Mouse (Mus musculus) olfactory bulb, adult 2 months (tissue): ENCODE data around the gene Fam19a5.

ENCODE experiments used
- CTCF ChIP-seq: fragments of 200-500 bp; IDR thresholded peaks from 2 replicates; pipeline ENCODE4 v1.5.1; 2012; ENCODE audit warnings: low read depth, mild to moderate bottlenecking, low read length, moderate library complexity; ENCODE audit not compliant: insufficient read depth
- POLR2A ChIP-seq: fragments of 200-500 bp; IDR thresholded peaks from 2 replicates; pipeline ENCODE4 v1.6.1; 2012; ENCODE audit warnings: mild to moderate bottlenecking, low read depth, low read length, moderate library complexity; ENCODE audit not compliant: insufficient read depth

GRCm38 (mm10) chr15:87686415-87687040, 142.4 kb downstream of the Fam19a5 start:
- no peak for TF ChIP-seq POLR2A
- no peak for TF ChIP-seq CTCF
